Mouse (Mus musculus) MEL (cell line): ENCODE results near the gene Col18a1.

Experiments used
- CHD1 ChIP-seq: IDR thresholded peaks from 2 replicates; pipeline ENCODE4 v1.6.1; 2012; ENCODE audit warnings: low read depth, mild to moderate bottlenecking, inconsistent platforms, low read length, improper control_type of control experiment
- CTCF ChIP-seq, 3 experiments: IDR thresholded peaks in 2 of 3; conservative IDR thresholded peaks in 1 of 3; 2 replicates each; pipeline ENCODE4 v1.5.1; 2011 to 2012; ENCODE audit warnings: low read length in 3 of 3, low read depth in 2 of 3, mild to moderate bottlenecking in 2 of 3, improper control_type of control experiment in 1 of 3, inconsistent platforms in 1 of 3, mixed read lengths in 1 of 3, moderate library complexity in 1 of 3; ENCODE audit not compliant: control insufficient read depth in 1 of 3, insufficient read depth in 1 of 3, poor library complexity in 1 of 3, severe bottlenecking in 1 of 3
- GATA1 ChIP-seq: IDR thresholded peaks from 2 replicates; pipeline ENCODE4 v1.6.1; 2011; ENCODE audit warnings: low read depth, low read length, improper control_type of control experiment
- HCFC1 ChIP-seq: IDR thresholded peaks from 2 replicates; pipeline ENCODE4 v1.6.1; 2012; ENCODE audit warnings: low read depth, mild to moderate bottlenecking, inconsistent platforms, low read length, improper control_type of control experiment, moderate library complexity
- MEF2A ChIP-seq: IDR thresholded peaks from 2 replicates; pipeline ENCODE4 v1.6.1; 2014; ENCODE audit warnings: low read depth, mild to moderate bottlenecking, inconsistent platforms, low read length, improper control_type of control experiment; ENCODE audit not compliant: poor library complexity, insufficient replicate concordance, severe bottlenecking; ENCODE audit errors: extremely low read depth
- POLR2A ChIP-seq, 2 experiments: IDR thresholded peaks; 2 replicates each; pipeline ENCODE4 v1.6.1; 2011 to 2012; ENCODE audit warnings: low read length in 2 of 2, mild to moderate bottlenecking in 2 of 2, control low read depth in 1 of 2, improper control_type of control experiment in 1 of 2, low read depth in 1 of 2, moderate library complexity in 1 of 2; ENCODE audit not compliant: control insufficient read depth in 1 of 2, insufficient read depth in 1 of 2, poor library complexity in 1 of 2
- RCOR1 ChIP-seq: IDR thresholded peaks from 2 replicates; pipeline ENCODE4 v1.6.1; 2012; ENCODE audit warnings: low read depth, mild to moderate bottlenecking, inconsistent platforms, low read length, improper control_type of control experiment
- TAL1 ChIP-seq: IDR thresholded peaks from 2 replicates; pipeline ENCODE4 v1.6.1; 2012; ENCODE audit warnings: mild to moderate bottlenecking, inconsistent platforms, low read length, moderate library complexity, mixed read lengths
- TCF12 ChIP-seq: IDR thresholded peaks from 2 replicates; pipeline ENCODE4 v1.6.1; 2014; ENCODE audit warnings: low read depth, mild to moderate bottlenecking, inconsistent platforms, low read length, improper control_type of control experiment, moderate library complexity

- no peak for TF ChIP-seq HCFC1
- no peak for TF ChIP-seq CHD1
- TF ChIP-seq GATA1 = no peak
- no peak for TF ChIP-seq RCOR1
- TF ChIP-seq CTCF (IDR thresholded peaks at IDR 0.05 in 2 of 3, conservative IDR thresholded peaks at IDR 0.05 in 1 of 3; ENCODE audit: control insufficient read depth in 1 of 3, insufficient read depth in 1 of 3, low read depth in 2 of 3, low read length in 3 of 3, poor library complexity in 1 of 3, severe bottlenecking in 1 of 3) = no peak
- no peak for TF ChIP-seq TAL1
- TF ChIP-seq POLR2A (IDR thresholded peaks at IDR 0.05; ENCODE audit: control insufficient read depth in 1 of 2, insufficient read depth in 1 of 2, low read depth in 1 of 2, low read length in 2 of 2, poor library complexity in 1 of 2) = no peak
- no peak for TF ChIP-seq MEF2A
- no peak for TF ChIP-seq TCF12
These were observed 136.6 kb downstream of the Col18a1 start for GRCm38 (mm10) chr10:77029761-77030160.
